Mouse (Mus musculus): Measurements from ENCODE around the gene Fbxo46.
A peak's percentile ranks its signal among the peaks of the same experiment; 100 is the strongest.

Fbxo46 gene

DNA sequence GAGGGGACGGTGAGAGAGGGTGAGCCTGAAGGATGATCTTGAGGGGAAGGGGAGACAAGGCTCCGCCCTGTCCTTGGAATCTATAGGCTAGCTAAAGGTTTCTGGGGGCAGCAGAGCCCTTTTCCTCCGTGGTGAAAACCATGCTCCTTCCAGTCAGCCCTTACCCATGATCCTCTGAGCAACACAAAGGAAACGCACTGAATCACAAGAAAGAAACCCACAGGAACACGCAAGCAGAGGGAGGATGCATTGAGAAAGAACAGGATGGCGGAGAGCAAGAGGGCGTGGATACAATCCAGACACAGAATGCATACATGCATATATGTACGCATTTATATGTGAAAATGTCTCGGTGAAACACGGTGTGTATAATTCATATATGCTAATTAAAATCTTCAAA, 49.8 kb downstream of the Fbxo46 start:
- DNase-seq (ENCODE audit: extremely low spot score), result no peak

DNA sequence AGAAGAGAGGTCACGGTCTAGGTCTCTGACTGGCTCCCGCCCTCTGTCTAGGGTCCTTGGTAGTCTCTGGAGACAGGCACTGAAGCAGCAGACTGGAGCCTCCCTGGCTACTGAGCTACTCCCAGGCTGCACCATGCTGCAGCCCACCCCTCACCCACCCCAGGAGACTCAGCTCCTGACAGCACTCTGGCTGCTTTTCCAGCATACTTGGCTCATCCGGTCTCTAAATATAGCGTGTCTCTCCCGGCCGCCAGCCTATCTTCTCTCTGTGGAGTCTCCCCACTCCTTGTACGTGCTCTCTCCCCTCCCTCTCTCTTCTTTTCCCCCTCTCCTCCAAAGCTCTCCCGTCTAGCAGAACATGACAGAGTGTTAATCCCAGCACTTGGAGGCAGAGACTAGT, 50.5 kb downstream of the Fbxo46 start:
- no peak for DNase-seq (ENCODE audit: extremely low spot score)

DNA sequence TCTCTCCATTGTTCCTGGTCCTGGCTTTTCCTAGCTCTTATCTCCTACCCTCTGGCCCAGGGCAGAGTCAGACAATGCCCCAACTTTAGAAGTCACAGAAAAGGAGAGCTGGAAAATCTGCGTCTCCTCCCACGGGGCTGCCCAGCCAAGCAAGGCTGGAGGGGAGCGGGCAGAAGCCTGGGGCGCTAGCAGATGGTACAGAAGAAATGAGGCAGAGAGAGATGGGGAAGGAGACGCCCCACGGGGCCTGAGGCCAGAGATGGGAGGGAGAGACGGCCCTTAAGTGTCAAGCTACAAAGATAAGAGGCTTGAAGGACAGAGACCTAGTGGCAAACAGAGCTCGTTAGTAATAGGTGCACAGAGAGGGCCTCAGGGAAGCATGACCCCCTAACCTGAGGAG, 52.2 kb downstream of the Fbxo46 start:
- no peak for DNase-seq (ENCODE audit: extremely low spot score)

DNA sequence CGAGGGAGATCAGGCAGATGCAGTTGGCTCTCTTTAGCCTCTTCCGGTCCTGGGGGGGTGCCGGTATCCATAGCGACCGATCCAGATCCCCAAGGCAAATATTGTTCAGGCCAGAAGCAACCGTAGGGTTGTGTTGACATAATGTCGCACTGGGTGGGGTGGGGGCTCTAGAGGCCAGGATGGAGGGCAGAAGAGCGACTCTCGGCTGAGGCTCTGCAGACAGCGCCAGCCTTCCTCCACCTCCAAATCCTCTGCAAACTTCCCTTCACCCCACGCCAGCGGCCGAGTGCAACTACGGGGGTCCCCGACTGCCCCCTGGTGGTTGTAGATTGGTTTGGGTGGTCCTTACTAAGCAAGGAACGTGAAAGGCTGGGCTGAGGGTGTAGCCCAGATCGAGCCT, 53.2 kb downstream of the Fbxo46 start:
- peak; percentile 89 for DNase-seq (ENCODE audit: extremely low spot score)

DNA sequence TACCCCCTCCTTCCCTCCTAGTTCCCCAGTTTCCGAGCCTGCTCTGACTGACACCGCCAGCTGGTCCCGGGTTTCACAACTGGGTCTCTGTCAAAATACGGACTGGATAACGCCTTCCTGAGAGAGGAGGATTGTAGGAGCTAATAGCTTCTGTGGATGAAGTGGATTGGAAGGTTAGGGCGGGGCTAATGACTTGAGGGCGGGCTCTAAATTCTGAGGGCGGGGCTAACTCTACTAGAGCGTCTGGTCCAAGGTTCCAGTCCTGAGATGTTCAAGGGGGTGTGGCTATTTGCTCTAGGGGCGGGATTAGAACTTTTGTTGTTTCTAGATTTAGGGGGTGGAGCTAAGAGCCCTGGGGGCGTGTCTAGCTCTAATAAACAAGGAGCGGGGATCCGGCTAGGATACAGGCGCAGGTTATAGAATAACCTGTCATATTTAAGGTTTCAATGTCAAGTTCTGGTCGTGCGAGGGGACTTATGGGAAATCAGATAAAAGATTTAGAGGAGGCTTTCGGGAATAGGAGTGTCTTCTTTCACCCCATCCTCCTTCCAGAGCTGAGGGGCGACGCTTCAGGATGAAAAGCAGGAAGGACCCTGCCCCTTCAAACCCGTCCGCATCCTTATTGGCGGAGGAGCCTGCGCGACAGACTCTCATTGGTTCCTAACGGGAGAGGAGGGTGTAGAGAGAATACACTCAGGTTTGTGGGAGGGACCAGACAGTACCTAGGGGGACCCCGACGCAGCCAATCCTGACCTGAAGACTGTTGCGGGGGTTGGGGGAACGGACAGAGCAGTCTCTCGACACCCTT, 56.3 kb downstream of the Fbxo46 start, which contains the start of gene Eml2:
Eml2 (plus strand) TSS at position 714 of the 808 bp plus-strand sequence.
- peak; percentile 71 for DNase-seq (ENCODE audit: extremely low spot score)

DNA sequence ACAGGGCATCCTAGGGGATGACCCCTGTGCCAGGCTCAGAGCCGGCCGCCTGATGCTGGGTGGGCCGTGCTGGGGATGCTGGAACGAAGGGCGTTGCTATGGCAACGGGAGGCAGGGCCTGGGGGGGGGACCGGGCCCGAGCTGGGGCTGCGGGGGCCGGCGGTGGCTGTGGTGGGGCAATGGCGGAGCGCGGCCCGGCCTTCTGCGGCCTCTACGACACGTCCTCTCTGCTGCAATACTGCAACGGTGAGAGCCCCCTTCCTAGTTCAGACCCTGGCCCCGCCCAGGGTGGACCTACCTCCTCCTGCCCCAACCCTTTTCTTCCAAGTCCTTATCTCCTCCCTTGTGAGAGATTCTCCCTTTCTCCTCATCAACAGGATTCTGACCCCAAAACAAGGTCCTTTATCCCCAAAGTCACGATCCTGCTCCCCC, 56.9 kb downstream of the Fbxo46 start:
- no peak for DNase-seq (ENCODE audit: extremely low spot score)

DNA sequence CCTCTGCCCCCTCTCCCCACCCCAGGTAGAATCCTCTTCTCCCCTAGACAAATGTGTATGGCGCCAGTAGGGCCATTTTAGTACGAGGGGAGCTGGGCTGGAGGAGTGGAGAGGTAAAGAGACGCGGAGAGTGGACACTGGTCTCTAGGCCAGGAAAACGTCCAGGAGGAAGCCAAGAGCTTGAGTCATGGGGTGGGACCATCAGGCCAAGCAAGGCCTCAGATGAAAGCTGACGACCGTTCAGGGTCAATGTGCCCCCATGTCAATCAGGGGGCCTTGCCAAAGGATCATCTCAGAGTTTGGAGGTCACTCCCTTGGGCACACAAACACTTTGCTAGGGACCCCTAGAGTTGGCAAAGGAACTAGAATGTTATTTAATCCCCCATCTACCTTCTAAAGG, 57.6 kb downstream of the Fbxo46 start:
- no peak for DNase-seq (ENCODE audit: extremely low spot score)

DNA sequence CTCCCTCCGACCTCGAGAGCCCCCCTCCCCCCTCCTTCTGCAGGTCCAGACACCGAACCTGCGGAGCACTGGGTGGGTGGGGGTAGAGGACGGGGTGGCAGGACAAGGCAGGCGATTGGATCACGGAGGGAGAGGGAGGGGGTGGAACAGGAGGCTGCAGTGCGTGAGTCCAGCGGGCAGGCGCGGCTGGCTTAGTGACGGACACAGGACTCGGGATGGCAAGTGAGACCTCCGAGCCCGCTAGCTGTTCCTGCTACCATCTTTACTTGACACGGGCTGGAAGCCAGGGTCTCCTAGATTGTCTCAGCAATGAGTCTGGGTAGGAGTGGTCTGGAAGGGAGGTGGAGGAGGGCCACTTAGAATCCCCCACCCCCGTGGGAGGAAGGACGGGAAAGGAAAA, 58.4 kb downstream of the Fbxo46 start:
- DNase-seq (ENCODE audit: extremely low spot score), result no peak

DNA sequence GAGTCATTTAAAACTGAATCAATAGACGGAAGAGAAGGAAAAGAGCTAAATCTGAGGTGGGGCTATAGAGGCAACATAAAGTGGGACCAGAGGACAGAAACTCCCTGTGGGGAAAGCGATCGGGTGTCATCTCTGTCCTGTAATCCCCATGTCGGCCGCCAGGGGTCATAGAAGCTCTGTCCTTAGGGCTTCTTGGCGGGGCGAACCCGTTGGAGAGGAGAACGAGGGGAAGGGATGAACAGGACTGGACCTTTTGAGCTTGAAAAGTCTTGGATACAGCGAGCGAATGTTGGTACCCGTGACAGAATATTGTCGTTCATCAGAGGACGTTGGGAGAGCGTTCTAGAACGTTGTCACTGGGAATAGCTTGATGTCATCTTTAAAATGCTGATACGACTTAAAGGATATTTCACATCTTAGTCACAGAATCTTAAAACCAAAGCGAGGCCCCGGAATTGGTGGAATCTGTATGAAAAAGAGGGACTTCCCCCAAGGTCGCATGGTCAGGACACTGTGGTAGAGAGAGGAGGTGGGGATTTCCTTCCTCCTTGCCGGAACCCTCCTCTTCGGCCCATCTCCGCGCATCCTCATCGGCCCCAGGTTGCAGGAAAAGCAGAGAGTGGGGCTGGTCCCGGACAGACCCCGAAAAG, 58.9 kb downstream of the Fbxo46 start:
- peak; percentile 83 for DNase-seq (ENCODE audit: extremely low spot score)

DNA sequence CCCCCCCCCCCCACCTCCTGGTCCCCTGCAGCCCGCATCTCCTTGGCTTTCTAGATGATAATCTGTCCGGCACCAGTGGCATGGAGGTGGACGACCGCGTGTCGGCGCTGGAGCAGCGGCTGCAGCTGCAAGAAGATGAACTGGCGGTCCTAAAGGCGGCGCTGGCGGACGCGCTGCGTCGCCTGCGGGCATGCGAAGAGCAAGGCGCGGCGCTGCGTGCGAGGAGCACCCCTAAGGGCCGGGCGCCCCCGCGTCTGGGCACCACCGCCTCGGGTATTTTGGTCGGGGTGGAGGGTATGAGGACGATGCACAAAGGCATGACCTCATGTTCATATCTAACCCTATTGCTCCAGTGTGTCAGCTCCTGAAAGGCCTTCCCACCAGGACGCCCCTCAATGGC, 59.5 kb downstream of the Fbxo46 start:
- DNase-seq (ENCODE audit: extremely low spot score), result peak; percentile 66

DNA sequence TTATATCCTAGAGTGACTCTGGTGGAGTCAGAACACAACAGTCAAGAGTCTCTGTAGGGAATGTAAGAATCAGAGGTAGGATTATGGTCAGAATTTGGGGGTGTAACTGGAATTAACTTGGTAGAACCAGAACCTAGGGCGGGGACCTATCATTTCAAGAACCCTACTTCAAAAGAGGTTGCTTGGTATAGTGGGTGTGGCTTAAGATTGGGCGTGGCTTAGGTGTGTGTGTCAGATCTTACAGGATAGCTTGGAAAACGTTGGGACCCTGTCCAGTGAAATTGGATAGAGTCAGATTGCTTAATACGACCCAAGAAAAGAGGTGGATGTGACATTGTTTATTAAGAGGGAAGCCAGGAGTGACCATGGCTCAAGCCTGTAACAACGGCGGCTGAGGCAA, 60.3 kb downstream of the Fbxo46 start:
- DNase-seq (ENCODE audit: extremely low spot score), result no peak

DNA sequence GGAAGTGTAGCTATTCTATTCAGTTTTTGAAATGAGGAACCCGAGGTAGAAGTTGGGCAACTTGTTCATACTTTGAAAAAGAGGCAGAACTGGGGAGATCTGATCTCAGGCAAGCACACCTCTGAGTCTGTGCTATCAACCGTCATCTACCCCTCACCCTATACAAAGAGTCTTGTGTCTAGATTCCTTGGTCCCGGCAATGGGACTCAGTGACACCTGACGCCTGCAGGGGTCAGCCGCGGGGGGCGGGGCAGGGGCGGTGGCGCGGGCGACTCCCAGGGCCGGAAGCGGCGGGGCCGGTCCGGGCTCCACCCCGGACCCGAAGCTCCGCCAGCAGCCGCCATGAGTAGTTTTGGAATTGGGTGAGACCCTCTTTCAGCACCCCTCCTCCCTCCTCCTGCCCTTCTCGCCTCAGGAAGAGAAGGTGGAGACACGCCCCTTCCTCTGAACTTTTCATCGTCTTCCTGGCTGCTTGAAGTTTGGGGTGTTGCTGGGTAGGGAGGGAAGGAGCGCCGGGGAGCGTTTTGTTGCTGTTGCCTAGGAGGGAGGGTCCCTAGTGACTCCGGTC, 61.3 kb downstream of the Fbxo46 start:
- peak; percentile 79 for DNase-seq (ENCODE audit: extremely low spot score)

DNA sequence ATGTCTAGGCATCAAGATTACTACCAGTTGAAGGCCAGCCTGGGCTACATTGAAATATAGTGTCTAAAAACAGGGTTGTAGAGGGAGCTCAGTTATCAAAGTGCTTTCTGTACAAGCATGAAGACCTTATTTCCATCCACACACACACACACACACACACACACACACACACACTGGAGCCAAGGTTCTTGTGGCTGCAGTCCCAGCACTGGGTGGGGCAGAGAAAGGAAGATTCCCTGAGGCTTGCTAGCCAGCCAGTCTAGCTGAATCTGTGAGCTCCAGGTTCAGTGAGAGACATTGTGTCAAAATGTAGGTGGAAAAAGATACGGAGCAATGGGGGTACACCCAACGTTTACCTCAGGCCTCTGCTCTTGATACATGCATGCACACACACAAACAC, 64.6 kb downstream of the Fbxo46 start:
- no peak for DNase-seq (ENCODE audit: extremely low spot score)

DNA sequence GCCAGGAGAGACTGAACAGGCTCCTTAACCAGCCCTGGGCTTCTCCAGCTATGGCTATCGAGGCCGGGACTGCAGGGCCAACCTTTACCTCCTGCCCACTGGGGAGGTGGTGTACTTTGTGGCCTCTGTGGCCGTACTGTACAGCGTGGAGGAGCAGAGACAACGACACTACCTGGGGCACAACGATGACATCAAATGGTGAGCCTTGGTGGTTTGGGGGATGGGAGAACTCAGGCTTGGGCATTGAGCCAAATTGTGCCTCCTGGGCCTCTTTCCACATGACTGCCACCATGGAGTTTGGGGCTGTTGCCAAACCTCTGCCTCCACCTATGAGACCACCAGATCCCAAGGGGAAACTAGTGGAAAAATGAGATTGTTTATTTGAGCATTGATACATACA, 65.1 kb downstream of the Fbxo46 start:
- no peak for DNase-seq (ENCODE audit: extremely low spot score)

Measured in embryo, embryonic 9.5 days (tissue).